Mouse (Mus musculus) heart, postnatal 10 days (tissue): ENCODE measurements around the gene Uaca. TPM values are rescaled to one million over a fixed set of nuclear protein-coding genes. Genes with fewer than 3 reads are reported as not detected.

ENCODE experiments used
- DNase-seq, 2 experiments: peaks; one replicate each; pipeline ENCODE4 v3.0.0; 2021
- intact Hi-C: fragments of 180-260 bp; cut with DNase I; formaldehyde crosslinking; loops from one replicate; pipeline ENCODE4 v1.15.1; 2025
- total RNA-seq, 2 experiments: library from RNA; stranded (reverse); gene quantifications; 2 replicates each; pipeline ENCODE4 v1.2.3; 2021

Uaca gene
- total RNA-seq: 10 to 100 TPM; 46.7 to 47.4 TPM

DNA sequence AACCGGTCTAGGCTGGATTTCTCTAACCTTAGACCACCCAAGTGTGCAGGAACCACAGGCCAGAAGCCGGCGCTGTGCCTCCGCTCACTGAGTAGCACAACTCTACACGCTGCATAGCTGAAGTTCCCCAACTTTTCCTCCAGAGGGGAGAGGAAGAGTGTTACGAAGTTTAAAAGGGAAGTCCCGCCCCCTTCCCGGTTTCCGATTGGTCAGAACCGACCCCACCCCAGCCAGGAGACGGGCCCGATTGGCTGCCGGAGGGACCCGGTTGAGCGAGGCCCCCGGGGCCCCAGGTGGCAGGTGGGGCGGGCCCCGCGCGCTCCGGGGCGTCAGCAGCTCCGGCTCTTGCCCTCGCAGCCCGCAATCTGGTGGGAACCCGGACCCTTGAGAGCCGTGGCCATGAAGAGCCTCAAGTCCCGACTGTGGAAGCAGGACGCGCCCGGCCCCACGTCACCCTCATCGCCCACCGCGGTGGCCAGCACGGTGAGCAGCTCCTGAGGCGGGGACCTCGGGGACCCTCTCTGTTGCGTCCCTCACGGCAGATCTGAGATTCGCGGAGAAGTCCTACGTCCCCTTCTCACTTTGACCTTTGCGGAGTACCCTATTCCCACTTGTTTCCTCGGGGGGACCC, at the start of gene Uaca:
Gene Uaca, plus strand, starts transcription at position 333 of the 631 bp plus-strand sequence.
- peak; percentile 96 to 97 for DNase-seq
- intact Hi-C loops: loop anchor here (2.0 kb wide), 2 partner anchors 38 to 64 kb away; no protein-coding TSS in a partner anchor

DNA sequence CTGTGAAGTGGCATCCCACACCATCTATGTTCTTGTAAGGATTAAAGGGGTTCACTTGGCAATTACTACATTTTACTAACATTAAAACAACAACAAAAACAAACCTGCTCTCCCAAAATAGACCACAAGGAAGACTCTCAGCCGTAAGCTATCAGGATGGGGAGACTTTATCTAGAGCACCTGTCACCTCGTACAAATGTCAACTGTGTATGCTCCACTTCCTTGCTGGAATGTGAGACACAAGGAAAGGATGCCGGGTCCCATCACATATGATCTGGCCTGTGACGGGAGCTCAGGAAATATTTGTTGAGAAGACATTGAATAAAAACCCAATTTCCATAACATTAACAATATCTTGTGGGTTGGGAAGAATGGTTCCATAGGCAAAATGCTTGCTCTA, 49.4 kb upstream of the Uaca start:
- DNase-seq: no peak
- intact Hi-C loops: loop anchor here (1.0 to 5.0 kb wide), 2 partner anchors 27 to 503 kb away; no protein-coding TSS in a partner anchor

DNA sequence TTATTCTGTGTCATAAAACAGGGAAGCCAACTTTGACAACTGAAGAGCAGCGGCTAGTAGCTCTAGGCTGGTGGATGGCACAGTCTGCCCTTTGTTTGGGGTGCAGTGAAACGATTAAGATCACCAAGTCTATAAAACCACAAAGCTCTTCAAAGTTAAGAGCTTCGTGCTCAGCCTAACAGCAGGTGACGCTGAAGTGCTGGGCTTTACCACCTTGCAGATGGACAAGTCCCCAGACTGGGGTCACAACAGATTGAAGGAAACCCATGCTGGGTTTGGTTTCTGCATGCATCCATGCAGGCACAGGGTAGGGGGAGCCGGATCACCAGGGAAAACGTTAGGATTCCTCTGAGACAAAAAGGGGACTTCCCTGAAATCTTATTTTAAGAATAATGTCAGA, 47.8 kb upstream of the Uaca start:
- intact Hi-C loops: no loop called here
- DNase-seq: no peak

DNA sequence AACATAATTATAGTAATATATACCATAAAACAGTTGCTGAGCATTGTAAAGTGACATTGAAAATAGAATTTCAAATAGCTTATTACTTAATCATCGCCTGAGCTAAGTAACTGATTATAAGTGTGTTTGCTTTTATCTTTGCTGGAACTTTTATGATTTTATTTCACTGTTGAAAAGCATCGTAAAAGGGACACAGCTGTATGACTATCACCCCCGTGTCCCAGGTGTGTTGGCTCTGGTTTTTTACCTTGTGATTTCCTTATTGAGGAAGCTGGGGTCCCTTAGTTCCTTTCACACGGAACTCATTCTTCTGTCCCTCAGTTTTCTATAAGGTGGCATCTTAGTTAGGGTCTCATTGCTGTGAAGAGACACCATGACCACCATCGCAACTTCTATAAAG, 46.7 kb upstream of the Uaca start:
- no peak for DNase-seq
- intact Hi-C loops: no loop called here

DNA sequence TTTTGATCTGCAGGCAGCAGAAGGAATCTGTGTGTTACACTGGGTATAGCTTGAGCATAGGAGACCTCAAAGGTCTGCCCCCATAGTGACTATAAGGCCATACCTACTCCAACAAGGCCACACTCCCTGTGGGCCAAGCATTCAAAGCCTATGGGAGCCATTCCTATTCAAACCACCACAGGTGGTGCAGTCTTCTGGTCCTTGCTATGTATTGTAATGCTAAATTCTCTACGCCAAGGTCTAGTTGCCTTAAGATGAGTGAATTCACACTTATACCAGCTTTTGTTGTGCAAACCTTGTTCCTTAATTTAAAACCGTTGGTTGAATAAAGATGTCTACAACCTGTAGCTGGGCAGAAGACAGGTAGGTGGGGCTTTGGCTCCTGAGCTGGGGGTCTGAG, 46.2 kb upstream of the Uaca start:
- no peak for DNase-seq
- intact Hi-C loops: no loop called here

DNA sequence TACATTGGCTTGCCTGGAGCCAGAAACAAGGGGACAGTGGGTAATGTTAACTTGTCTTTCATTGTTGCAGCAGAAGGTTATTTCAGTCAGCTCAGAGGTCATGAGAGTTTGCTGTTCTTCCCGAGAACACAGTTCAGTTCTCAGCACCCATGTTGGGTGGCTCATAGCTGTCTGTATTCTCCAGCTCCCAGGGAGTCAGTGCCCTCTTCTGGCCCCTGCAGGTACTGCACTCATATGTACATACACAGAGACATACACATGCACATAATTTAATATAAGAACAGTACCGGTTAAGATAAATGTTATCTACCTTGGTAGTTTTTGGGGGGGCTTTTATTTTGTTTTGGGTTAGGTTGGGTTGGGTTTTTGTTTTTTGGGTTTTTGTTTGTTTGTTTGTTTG, 45.2 kb upstream of the Uaca start:
- intact Hi-C loops: no loop called here

DNA sequence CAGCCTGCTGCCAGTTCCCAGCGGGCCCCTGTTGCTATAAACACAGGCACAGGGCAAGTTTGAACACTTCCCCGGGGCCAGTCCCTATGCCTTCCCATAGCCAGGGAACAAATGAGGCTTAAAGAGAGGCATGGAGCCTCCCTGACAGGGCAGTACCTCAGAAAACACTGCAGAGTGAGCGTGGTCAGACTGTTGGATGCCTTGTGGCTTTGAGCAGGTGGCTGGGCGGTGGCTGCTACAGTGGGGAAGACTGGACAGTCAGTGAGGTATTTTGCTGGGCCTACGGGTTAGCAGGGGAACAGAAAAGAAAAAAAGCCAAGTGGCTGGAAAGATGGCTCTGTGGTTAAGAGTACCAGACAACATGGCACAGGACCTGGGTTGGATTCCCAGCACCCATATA, 43.2 kb upstream of the Uaca start:
- intact Hi-C loops: no loop called here

More for the DNA sequence above, 45.2 kb upstream of the Uaca start:
- DNase-seq: no peak

DNA sequence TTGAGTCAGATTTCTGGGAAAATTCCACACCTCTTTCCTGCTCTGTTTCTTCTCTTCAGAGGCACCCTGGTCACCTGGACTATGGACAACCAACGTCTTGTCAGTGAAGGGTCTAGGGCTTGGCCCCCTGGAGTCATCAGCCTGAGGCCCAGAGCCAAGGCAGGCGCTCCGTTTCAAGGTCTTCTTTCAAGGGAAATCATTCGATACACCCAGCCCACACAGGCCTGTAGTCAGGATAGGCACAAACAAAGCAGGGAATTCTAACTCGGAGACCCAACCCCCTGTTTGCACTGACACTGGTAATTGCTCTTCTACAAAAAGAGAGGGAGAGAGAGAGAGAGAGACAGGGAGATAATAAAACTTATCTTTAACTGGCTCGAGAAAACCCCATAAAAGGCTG, 42.4 kb upstream of the Uaca start:
- intact Hi-C loops: no loop called here
- DNase-seq: no peak

More for the DNA sequence above, 43.2 kb upstream of the Uaca start:
- no peak for DNase-seq

DNA sequence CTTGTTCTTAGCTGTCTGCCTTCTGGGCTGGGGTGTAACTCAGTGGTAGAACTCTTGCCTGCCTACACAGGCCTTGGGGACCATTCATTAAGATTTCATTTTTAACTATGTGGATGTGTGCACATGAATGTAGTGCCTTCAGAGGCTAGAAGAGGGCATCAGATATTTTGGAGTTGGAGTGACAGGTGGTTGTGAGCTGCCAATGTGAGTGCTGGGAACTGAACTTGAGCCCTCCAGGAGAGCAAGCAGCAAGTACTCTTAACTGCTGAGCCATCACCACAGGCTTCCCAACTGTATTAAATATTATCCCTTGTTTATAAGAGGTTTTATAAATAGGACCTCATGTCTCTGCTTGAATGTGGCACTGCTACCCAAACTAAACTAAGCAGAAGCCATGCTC, 41.7 kb upstream of the Uaca start:
- intact Hi-C loops: no loop called here

DNA sequence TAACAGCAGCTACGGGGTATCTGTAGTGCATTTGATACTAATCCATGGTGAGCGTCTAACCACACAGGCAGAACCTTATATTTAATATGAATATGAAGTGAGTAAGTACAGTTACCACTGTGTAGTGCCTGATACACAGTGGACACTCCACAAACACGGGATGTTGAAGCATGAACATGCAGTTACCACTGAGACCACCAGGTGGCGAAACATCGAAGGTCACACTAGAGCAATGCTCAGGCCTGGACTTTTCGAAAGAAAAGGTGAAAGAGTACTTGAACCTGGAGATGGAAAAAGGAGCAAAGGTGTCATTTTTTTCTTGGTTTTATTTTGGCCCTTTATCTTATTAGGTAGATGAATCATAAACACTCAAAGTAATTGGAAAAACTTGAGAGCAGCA, 38.1 kb upstream of the Uaca start:
- intact Hi-C loops: loop anchor here (1.0 to 2.0 kb wide), 3 partner anchors 39 to 102 kb away; partner anchors contain the start of gene Uaca
- DNase-seq: peak; percentile 79 to 90

More for the DNA sequence above, 41.7 kb upstream of the Uaca start:
- no peak for DNase-seq

DNA sequence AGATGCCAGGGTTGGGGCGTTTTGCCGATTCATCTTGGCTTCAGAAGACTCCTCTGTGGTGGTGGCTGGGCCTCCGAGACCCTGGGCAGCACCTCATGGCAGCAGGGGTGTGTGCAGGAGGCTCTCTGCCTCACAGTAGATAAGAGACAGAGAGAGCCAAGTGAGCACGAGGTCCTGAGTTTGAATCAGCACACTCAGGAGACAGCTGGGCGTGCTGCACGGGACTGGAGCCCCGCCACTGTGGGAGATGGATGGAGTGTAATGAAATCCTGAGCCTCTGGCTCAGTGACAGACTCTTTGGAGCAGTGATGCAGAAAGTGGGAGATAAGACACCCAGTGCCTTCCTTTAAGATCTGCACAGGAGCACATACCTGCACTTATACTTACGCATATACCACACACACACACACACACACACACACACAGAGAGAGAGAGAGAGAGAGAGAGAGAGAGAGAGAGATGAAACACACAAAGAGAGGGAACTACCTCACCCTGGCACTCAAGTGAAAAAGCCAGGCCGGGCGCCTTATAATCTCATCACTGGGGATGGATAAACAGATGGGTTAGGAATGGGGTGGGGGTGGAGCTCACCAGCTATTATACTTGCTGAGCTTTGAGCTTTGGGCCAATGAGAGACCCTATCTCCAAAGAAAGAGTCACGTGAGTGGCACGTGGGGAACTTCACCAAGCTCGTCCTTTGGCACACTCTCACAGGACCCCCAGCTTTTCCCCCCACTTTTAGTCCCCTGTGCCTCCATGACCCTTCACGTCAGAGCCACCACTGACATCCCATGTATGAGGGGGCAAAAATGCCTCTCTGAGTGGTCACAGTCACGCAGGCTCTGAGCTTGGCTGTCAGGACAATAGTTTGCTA, 37.2 kb upstream of the Uaca start:
- peak; percentile 35 to 52 for DNase-seq
- intact Hi-C loops: loop anchor here (1.0 to 2.0 kb wide), 3 partner anchors 38 to 101 kb away; partner anchors contain the start of gene Uaca

DNA sequence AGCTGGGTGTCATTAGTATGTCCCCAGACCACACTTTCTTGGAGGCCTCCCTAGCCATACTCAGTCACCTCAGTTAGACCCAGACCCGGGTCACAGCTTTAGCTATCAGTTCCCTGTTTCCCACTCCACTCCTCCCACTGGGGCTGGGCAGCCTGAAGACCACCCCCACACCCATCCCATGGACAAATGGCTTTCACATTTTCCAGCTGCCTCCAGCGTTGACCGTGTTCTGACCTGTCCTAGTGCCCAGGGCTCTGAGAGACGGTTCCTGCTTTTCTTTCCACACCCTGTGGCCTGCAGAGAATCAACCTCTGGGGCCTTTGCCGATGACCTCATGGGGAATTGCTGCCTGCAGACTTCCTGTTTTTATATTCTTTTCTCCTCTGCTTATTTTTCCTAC, 36.5 kb upstream of the Uaca start:
- peak; percentile 55 to 65 for DNase-seq
- intact Hi-C loops: loop anchor here (2.0 kb wide), 2 partner anchors 37 to 59 kb away; partner anchors contain the start of gene Uaca

DNA sequence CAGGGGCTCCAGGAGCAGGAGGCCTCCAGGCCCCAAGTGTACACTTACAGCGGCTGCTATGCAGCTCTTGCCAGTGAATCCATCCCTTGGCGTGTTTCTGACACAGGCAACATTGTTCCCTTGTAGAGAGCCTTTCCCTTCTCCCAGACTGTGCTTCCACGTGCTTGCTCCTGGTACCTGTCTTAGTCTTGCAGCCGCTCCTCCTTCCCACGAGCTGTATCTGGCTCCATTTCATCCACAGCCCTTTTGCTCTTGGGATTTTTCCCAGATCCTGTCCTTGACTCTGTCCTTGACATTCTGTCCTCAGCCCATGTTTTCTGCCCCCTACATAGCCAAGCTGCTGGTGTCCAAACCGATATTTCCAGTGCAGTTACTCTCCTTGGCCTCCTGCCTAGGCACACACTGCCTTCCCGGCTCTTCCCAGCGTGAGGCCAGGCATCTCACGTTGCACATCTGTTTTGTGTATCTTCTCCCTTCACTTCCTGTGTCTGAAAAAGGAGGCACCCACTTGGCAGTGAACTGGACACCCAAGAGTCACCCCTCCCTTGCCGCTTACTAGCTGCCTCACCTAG, 34.8 kb upstream of the Uaca start:
- intact Hi-C loops: no loop called here
- peak; percentile 78 to 79 for DNase-seq

DNA sequence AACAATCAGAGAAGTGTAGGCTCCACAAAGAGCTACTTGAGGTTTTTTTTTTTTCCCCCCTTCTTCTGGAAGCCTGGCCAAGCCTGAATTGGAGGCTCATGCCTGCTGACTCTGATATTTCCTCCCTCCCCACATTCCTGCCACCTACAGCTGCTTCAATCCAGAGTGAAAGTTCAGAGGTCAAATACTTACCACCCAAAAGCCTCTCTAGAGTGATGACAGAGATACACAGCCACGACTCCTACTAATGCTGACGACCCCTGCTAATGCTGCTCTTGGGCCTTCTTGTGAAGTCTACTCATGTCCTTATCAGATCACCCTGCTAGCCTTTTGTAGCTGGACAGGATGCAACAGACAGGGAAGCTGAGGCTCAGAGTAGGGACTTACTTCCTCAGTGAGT, 29.2 kb upstream of the Uaca start:
- DNase-seq: no peak
- intact Hi-C loops: no loop called here

DNA sequence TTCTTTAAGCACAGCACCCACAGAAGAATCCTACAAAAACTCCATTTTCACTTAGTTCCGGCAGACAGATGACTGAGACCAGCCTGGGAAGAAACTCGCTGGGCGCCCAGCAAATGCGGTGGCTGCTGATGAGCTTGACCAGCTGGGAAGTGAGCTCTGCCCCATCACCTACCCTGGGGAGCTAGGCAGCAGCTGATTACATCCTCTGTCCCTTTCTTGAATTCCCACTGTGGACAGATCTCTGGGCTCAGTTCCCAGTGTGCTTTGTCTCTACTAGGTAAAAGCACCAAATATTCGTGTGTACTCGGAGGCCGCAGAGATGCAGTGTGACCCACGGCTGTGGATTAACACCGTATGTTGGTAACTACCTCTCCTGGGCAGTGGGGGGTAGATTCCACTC, 25.9 kb upstream of the Uaca start:
- peak; percentile 52 to 60 for DNase-seq
- intact Hi-C loops: no loop called here

DNA sequence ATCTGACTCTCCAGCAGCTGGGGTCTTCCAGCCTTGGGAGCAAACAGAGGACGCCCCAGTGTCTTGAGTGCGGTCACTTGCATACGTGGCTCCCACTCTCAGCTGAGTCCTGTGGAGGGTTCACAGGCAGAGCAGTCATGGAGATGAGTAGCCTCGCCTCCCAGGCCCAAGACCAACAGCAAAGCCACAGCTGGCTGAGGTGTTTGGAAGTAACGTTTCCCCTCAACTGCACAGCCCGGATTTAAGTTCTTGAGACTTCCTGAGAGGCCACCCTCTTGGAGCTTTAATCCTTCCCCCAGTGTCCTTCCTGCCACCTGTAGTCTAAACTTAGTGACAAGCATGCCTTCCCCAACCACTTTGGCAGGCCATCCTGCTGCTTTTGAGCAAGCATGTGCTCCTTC, 24.6 kb upstream of the Uaca start:
- intact Hi-C loops: no loop called here

DNA sequence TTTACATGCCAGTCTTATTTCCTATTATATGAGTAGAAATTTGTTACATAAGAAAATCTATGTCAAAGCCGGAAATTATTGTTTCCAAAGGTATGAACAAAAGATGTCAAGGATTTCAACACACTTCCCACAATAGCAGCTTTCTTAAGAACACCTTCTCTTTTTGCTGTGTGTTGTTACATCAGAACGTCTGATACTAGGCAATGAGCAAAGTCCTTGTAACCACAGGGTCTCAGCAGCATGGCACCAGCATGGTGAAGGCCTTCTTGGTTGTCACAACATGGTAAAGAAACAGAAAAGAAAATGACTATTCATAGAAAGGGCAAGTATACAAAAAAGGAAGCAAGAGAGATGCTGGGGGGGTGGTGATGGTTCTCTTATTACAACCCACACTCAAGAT, 20.6 kb upstream of the Uaca start:
- intact Hi-C loops: no loop called here
- no peak for DNase-seq

More for the DNA sequence above, 24.6 kb upstream of the Uaca start:
- peak; percentile 22 to 31 for DNase-seq

DNA sequence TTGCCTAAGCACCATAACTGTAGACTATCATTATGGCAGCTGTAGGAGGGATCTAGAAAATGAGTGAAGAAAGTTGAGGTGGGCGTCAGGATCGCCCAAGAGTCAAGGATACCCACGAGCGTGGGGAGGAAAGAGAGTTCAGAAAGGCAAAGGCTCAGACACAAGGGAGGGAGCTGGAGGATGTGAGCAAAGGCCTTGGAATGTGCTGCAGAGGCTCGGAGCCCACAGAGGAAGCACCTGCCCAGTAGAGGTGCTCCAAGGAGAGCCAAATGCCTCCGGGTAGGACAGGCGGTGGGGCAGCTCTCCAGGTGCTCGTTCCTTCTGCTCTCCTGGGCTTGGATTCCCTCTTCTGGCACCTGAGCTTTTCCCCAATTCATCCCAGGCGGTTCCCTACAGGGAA, 17.4 kb upstream of the Uaca start:
- intact Hi-C loops: no loop called here
- DNase-seq: no peak

DNA sequence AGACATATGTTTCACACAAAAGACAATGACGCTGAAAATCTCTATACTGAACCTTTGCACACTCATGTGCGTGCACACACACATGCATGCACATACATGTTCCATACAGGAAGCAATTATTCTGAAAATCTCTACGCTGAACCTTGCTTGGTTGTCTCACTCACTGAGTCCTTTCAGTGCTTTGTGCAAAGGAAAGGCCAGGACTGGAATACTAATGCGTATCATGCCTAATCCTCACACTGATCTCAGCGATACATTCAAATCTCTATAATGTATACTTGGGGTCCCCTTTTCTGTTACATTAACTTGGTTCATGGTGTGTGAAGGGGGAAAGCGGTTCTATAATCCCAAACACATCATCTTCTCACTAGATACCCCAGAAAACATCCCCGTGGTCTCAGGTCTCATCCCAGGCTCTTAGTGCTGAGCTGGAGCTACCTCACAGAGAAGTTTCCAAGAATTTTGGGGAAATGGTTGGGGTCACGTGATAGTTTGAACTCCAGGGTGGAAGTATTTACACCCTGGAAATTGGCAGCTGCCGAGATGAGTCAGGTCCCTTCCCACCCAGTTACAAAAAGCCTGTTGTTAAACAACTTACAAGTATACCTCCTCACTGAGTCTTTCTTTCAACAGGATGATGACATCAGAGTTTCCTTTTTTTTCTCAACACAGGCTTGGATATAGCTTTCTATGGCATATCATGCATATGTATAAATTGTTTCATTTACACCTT, 12.1 kb upstream of the Uaca start:
- intact Hi-C loops: no loop called here
- no peak for DNase-seq

DNA sequence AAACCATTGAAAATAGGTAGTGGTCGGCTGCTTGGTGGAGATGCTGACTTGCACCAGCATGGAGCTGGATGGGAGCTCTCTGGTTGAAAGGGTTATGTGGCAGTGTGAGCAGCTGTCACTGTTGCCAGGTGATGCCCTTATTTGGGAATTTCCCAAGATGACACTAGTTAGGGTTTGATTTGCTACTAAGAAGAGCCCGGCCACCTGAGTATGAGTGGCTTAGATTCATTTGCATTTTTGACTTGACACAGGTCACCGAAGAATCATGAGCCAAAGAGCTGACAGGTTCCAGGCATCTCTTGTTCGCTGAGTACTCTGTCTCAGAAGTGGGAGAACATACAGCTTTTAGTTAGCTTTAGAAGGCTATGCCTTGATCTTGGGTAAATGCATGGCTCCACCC, 9.3 kb upstream of the Uaca start:
- DNase-seq: no peak
- intact Hi-C loops: no loop called here
